Mouse (Mus musculus): ENCODE measurements around the gene Sp3.

The Sp3 gene

GRCm38 (mm10) chr2:72980337-72981074 lies at the start of gene Sp3:
Gene Sp3, minus strand, starts transcription at chr2:72980446.
- CTCF ChIA-PET, result interaction anchor here (0.7 kb wide), 1 partner anchor 10 kb away, joined by 3 read pairs; no protein-coding TSS in a partner anchor

DNA sequence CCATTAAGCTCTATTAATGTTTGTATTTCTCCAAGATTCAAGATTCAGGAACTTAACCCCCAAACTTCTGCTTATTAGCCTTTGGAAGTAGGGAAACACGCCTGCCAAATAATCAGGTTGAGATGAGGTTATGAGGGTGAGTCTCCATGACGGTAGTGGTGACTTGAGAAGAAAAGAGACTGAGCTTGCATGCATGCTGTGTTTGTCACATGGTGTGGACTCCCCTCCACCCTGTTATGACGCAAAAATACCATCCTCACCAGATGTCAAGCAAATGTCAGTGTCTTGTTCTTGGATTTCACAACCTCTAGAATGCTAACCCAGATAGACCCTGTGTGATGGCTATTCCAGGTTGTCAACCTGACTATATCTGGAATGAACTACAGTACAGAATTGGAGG lies 49.6 kb upstream of the Sp3 start:
- CTCF ChIA-PET, result no interaction called here

GRCm38 (mm10) chr2:73028019-73028418 lies 47.8 kb upstream of the Sp3 start:
- CTCF ChIA-PET, result no interaction called here

- CTCF ChIA-PET, result no interaction called here
Observed at GRCm38 (mm10) chr2:73027126-73027525, 46.9 kb upstream of the Sp3 start.

GRCm38 (mm10) chr2:73023803-73024202 lies 43.6 kb upstream of the Sp3 start:
- CTCF ChIA-PET, result no interaction called here

DNA sequence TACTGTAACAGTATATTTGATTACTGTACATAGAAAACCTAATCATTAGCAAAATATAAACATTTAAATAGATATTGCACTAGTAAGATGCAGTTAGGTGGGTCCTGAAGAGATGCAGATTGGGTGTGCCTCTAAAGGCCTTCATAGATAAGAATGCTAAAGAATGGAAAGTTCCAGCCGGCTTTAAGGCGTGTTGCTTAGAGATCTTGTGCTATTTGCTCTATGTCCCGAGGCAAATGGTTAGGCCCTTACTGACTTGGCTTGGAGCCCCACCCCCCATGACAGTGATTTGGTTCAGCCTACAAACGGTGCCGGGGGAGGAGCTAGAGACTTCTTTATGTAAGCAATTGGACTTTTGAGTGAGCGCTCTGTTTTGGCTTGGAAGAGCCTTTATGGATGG lies 40.8 kb upstream of the Sp3 start:
- CTCF ChIA-PET, result interaction anchor here (0.5 to 0.6 kb wide), 2 partner anchors 511 to 956 kb away, joined by 3 to 4 read pairs; no protein-coding TSS in a partner anchor

- CTCF ChIA-PET, result no interaction called here
Observed at GRCm38 (mm10) chr2:73019371-73020146, 39.3 kb upstream of the Sp3 start.

DNA sequence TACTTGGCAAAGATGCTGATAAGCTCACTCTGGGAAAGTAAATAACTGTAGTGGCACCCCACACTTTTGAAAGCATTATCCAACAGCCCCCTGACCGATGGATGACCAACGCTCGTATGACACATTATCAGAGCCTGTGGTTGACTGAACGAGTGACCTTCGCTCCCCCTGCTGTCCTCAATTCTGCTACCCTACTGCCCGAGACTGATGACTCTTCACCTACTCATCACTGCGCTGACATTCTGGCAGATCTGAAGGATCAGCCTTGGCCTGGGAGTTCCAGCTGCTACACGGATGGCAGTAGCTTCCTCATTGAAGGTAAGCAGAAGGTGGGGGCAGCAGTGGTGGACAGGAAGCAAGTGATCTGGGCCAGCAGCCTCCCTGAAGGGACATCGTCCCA lies 33.8 kb upstream of the Sp3 start:
- CTCF ChIA-PET, result interaction anchor here (0.7 kb wide), 1 partner anchor 726 kb away, joined by 6 read pairs; no protein-coding TSS in a partner anchor

DNA sequence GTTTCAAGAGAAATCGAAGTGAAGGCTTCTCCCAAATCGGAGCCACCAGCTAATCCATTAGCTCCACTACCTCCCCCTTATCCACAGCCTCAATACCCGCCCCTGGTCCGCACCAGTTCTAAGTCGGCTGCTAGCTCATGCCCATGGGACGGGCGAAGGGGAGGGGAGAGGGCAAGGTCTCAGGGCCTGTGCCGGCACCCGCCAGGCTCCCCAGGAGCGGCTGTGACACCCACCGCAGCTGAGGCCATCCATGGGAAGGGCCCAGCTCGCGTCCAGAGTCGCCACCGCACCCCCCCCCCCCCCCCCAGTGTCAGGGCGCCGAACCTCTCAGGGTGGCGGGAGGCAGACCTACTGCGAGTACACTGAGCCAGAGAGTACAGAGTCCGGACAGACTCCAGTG lies 32.4 kb upstream of the Sp3 start:
- CTCF ChIA-PET, result no interaction called here

DNA sequence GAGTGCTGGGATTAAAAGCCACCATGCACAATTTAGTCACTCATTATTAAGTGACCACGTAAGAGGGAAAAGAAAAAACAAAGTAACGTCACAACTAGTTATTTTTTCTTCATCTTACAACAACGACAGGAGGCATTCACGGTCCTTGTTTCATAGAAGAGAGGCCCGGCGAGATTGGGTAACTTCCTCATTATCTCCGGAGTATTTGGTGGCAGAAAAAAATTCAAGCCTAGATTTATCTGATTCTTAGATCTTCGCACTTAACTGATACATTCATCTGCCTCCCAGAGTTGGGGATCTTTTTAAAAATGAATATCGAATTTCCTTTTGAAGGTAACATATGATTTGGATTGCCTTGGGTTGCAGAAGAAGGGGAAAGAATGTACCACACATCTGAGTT lies 27.2 kb upstream of the Sp3 start:
- CTCF ChIA-PET, result no interaction called here

DNA sequence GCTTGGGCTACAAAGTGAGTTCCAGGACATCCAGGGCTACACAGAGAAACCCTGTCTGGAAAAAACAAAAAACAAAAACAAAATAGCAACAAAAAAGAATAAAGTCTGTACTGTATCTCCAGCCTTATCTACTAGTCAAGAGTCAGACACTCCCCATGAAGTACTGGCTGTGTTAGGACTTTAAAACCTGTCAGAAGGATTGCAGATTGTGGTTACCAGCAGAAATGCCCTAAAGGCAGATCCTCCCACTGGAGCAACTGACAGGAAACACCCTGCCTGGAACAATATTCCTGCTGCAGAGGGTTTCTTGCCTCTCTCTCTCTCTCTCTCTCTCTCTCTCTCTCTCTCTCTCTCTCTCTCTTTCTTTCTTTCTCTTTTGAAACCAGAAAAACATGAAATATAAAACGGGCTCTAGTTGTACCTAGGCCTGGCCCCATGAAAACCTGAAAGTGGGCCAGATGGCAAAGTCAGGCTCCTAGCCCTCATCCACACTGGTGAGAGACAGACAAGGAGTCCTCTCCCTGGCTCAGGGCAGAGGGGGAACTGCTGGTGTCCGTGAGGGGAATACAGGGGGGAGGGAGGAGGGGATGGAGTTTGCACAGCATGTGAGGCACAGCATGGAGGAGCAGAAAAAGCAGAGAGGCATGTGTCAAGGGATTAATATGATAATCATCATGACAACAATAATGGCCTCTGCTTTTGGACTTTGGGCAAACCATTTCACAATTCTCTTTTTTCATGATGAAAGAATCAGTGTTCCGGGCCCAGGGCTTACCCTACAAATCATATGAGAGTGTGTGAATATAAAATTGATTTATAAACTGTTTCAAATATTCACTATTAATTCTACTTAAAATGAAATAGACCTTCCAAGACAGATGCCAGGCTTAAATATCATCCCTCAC lies 25.6 kb upstream of the Sp3 start:
- CTCF ChIA-PET, result no interaction called here

- CTCF ChIA-PET, result interaction anchor here (0.6 kb wide), 1 partner anchor 299 kb away, joined by 6 read pairs; no protein-coding TSS in a partner anchor
Observed at GRCm38 (mm10) chr2:73003751-73004717, 23.8 kb upstream of the Sp3 start.

DNA sequence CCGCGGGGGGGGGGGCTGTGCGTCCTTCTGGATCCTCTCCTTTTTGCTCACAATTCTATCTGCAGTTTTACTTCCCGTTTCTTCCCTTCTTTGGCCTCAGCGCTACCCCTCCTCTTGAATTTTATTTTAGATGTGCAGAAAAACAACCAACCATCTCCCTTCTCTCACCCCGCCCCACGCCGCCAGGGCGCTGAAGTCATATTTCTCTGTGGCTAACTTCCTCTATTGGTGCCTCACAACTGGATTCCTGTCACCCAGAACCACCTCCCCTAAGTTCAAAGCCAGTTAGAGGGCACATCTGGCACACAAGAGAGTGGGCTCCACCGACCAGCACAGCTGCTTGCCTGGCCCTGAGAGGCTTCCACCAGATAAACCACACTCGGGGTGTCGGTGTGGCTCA lies 22.8 kb upstream of the Sp3 start:
- CTCF ChIA-PET, result no interaction called here

- CTCF ChIA-PET, result no interaction called here
Observed at GRCm38 (mm10) chr2:73002451-73002850, 22.2 kb upstream of the Sp3 start.

- CTCF ChIA-PET, result interaction anchor here (0.6 to 0.7 kb wide), 2 partner anchors 14 to 27 kb away, joined by 3 read pairs; no protein-coding TSS in a partner anchor
Observed at GRCm38 (mm10) chr2:73001994-73002393, 21.7 kb upstream of the Sp3 start.

DNA sequence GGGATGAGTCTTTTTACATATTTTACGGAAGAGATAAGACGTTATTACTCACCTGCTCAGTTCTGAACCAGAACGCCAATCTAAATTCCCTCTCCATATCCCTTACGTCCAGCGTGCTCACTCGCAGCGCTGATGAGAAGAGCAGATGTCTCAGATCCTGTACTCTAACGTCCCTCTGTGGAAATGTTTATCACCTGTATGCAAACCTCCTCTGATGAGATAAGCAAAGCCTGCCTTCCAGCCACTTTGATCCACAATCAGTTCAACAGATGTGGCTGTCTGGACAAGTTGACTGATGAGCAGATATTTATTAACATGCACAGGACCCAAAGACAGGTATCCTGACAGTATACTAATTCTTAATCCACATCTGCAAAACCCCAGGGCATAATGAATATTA lies 19.9 kb upstream of the Sp3 start:
- CTCF ChIA-PET, result no interaction called here

GRCm38 (mm10) chr2:72997586-72997985 lies 17.3 kb upstream of the Sp3 start:
- CTCF ChIA-PET, result interaction anchor here (0.5 to 0.7 kb wide), 3 partner anchors 11 to 65 kb away, joined by 3 to 7 read pairs (median 3); partner anchors contain the start of gene Gm11084

- CTCF ChIA-PET, result interaction anchor here (0.7 kb wide), 1 partner anchor 66 kb away, joined by 3 read pairs; no protein-coding TSS in a partner anchor
Observed at GRCm38 (mm10) chr2:72996808-72997378, 16.6 kb upstream of the Sp3 start.

DNA sequence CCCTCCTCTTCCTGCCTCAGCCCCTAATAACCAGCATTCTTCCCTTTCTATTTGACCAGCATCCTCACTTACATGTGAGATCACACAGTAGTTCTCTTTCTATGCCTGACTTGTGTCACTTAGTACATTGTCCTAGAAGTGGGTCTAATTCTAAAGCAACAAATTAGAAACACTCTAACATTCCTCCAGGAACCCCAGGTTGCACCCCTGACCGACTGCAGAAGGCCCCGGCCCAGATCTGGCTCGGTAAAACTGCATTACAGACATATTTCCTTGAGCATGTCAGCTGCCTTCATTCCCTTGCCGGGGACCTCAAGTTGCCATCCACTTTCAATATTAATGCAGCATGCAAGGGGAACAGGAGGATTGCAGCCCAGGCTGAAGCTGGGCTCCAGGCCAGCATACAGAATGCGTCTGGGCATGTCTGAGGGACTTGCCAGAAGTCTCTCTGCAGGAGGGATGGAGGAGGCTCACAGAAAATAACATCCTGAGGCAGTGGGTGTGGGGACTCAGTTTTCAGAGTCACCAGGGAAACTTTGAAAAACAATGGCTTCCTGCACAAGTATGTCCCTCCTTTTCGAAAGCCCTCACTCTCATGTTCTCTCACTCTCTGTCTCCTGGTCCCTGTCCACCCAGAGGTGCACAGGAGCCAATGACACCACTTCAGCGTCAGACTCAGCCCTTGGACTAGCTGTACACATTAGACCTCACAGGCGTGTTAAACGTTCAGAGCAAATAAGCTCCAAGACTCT lies 15.3 kb upstream of the Sp3 start:
- CTCF ChIA-PET, result no interaction called here

DNA sequence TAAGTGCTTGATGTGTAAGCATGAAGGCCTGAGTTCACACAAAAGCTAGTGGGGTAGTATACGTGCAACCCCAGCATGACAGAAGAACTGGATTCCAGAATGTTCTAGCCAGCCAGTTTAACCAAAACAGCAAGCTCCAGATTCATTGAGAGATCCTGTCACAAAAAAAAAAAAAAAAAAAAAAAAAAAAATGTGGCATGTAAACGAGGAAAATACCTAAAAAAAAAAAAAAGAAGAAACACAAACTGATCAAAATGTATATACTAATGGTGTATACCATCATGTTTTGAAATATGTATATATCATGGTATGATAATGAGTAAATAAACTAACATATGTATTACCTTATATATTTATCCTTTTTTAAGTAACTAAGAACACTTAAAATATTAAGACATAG lies 13.9 kb upstream of the Sp3 start:
- CTCF ChIA-PET, result no interaction called here

All from spleen, embryonic (tissue).